Mouse (Mus musculus): ENCODE data around the gene Tifa. TPM values are rescaled to one million over a fixed set of nuclear protein-coding genes. Genes with fewer than 3 reads are reported as not detected.

Tifa gene
- 2.8 and 3.0 TPM in 2 replicates for polyA plus RNA-seq (2014; fragmentation: Nextera tagmentation; extraction: Ambion mirVana)

DNA sequence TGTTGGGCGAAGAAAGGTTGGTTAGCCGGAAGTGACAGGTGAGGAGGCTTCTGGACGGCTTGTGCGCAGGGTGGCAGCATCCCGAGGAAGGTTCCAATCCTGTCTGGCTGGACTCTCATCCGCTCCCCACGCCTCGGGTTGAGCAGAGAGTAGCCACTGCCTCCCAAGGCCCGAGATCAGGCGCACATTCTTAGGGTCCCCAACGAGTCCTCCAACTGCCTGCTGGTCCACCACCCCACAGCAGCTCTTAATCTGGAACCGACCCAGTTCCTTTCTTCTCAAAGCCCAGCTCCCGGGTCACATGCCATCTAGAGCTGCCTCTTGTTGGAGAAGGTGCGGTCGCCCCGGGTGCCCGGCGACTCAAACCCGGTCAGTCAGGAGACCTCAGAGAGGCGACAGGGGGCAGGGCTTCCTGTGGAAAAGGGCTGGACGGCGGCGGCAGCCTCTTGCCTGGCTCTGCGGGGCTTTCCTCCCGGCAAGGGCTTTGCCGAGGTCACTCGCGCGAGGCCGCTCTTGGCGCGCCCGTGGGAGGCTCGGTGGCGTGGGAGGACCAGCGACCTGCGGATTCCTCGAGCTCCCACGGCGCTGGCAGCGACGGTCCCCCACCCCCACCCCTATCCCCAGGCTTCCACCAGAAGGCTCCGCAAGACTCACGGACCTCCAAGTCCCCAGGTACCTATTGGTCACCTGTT lies at the start of gene Tifa:
Gene Tifa (plus strand): TSS at position 306 of the 692 bp plus-strand sequence.
- ATAC-seq (replicated peaks; ENCODE audit: insufficient number of reproducible peaks, low FRiP score, low TSS enrichment, low read depth) (peak; percentile 46), DNase-seq (ENCODE audit: low spot score) (peak; percentile 57)
- Histone ChIP-seq H3K9ac (replicated peaks; ENCODE audit: low read length) (peak within 1 kb of the TSS; percentile 56), H3K27ac (replicated peaks; ENCODE audit: low read depth, low read length) (no peak within 1 kb of the TSS), H3K9me3 (replicated peaks; ENCODE audit: control insufficient read depth, low read length) (no peaks in the 10 kb centered on the region), H3K36me3 (replicated peaks; ENCODE audit: control insufficient read depth, insufficient read depth, low read depth, low read length) (no peaks in the 10 kb centered on the region), H3K27me3 (ENCODE audit: control insufficient read depth, insufficient read depth, low read length) (peaks cover 11% of the 10 kb centered on the region), H3K4me1 (ENCODE audit: control insufficient read depth, insufficient read depth, low read length) (peaks cover 3% of the 10 kb centered on the region; the same call in 1 of the 2 replicates), H3K4me3 (ENCODE audit: low read depth, low read length) (peak within 1 kb of the TSS; percentile 57), H3K4me2 (ENCODE audit: low read depth, low read length) (peak within 1 kb of the TSS; percentile 98)
- under 1% methylated on average over 44 of the region's 44 CpGs for WGBS

- Histone ChIP-seq H3K27me3 (ENCODE audit: control insufficient read depth, insufficient read depth, low read length) (peaks cover 2% of the 10 kb centered on the region), H3K9ac (replicated peaks; ENCODE audit: low read length) (no peak overlapping the region), H3K4me1 (ENCODE audit: control insufficient read depth, insufficient read depth, low read length) (no peaks in the 10 kb centered on the region; the same call in 1 of the 2 replicates), H3K4me3 (ENCODE audit: low read depth, low read length) (no peak overlapping the region), H3K9me3 (replicated peaks; ENCODE audit: control insufficient read depth, low read length) (no peaks in the 10 kb centered on the region), H3K36me3 (replicated peaks; ENCODE audit: control insufficient read depth, insufficient read depth, low read depth, low read length) (no peaks in the 10 kb centered on the region), H3K27ac (replicated peaks; ENCODE audit: low read depth, low read length) (no peak overlapping the region), H3K4me2 (ENCODE audit: low read depth, low read length) (no peak overlapping the region)
- ATAC-seq (replicated peaks; ENCODE audit: insufficient number of reproducible peaks, low FRiP score, low TSS enrichment, low read depth), result no peak
- 94% methylated on average over 3 of the region's 3 CpGs for WGBS
- DNase-seq (ENCODE audit: low spot score), result no peak
These were observed 48.1 kb upstream of the Tifa start for GRCm38 (mm10) chr3:127741473-127741872.

DNA sequence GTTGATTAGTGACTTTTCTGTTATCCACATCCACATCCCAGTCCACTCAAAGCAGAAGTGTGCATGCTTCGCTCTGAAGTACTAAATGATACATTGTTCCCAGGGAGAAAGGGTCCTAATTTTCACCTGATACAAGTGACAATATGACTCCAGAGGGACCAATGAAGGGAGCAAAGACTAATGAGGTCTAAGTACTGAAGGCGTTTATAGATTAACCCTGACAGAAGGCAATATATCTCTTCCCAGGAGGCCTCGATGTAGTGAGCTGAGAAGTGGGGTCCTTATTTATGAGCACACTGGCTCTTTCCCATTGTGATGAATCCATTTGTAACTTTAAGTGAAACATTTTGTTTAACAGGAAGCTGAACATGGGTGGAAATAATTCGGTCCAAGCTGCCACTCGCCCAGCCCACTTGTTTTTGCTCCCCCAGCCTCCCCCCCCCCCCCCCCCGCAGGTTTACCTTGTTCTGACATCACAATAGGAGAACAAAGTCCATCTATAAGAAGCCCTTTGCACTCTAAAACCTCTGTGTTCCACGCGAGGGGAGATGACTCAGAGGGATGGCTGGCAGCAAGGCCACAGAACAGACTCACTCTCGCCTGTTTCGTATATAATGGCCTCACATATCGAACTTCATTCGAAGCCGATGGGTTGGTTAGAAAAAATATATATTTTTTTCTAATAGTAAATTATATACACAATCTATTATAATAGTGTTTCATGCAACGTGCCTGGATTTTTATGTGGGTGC lies 45.8 kb upstream of the Tifa start:
- 81% methylated on average over 13 of the region's 14 CpGs for WGBS
- Histone ChIP-seq H3K36me3 (replicated peaks; ENCODE audit: control insufficient read depth, insufficient read depth, low read depth, low read length) (no peaks in the 10 kb centered on the region), H3K4me3 (ENCODE audit: low read depth, low read length) (no peak overlapping the region), H3K27me3 (ENCODE audit: control insufficient read depth, insufficient read depth, low read length) (peaks cover 13% of the 10 kb centered on the region), H3K27ac (replicated peaks; ENCODE audit: low read depth, low read length) (no peak overlapping the region), H3K9ac (replicated peaks; ENCODE audit: low read length) (no peak overlapping the region), H3K4me2 (ENCODE audit: low read depth, low read length) (no peak overlapping the region), H3K9me3 (replicated peaks; ENCODE audit: control insufficient read depth, low read length) (no peaks in the 10 kb centered on the region), H3K4me1 (ENCODE audit: control insufficient read depth, insufficient read depth, low read length) (no peaks in the 10 kb centered on the region; the same call in 1 of the 2 replicates)
- ATAC-seq (replicated peaks; ENCODE audit: insufficient number of reproducible peaks, low FRiP score, low TSS enrichment, low read depth), result no peak
- no peak for DNase-seq (ENCODE audit: low spot score)

- WGBS, result 22% methylated on average over 6 of the region's 6 CpGs
These were observed 44.1 kb upstream of the Tifa start for GRCm38 (mm10) chr3:127745504-127745903.

DNA sequence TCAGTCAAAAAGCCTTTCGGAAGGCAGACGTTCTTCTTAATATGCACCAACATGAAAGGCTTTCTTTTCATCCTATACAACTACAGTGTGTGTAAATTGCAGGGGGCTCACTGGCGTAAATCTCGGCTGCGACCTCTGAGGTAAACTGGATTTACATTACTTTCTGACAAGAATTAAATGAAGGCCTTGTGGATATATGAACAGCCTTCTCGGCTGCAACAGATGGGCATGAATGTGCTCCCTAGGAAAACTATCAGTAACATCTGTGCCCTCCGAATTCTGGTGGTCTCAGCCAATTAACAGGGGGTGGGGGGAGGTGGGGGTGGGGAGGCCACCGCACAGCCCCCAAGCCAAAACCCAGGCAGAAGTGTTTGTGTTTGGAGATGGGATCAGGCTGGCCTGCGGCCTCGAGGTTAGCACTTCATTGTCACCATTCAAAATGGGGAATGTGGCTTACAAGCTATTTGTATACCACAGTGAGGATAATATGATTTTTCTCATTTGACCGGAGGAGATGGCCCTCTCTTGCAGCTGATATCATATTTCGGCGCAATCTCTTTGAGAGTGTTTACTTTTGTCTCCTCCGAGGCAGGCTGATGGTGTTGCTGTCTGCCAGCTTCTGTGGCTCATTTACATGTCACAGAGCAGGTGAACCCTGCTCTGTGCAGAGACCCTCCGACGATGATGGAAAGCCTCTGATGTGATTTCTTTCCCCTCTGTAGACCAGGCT lies 43.5 kb upstream of the Tifa start:
- Histone ChIP-seq H3K27ac (replicated peaks; ENCODE audit: low read depth, low read length) (no peak overlapping the region), H3K27me3 (ENCODE audit: control insufficient read depth, insufficient read depth, low read length) (peaks cover 16% of the 10 kb centered on the region), H3K36me3 (replicated peaks; ENCODE audit: control insufficient read depth, insufficient read depth, low read depth, low read length) (no peaks in the 10 kb centered on the region), H3K4me1 (ENCODE audit: control insufficient read depth, insufficient read depth, low read length) (no peaks in the 10 kb centered on the region; the same call in 1 of the 2 replicates), H3K9me3 (replicated peaks; ENCODE audit: control insufficient read depth, low read length) (no peaks in the 10 kb centered on the region), H3K4me3 (ENCODE audit: low read depth, low read length) (no peak overlapping the region), H3K9ac (replicated peaks; ENCODE audit: low read length) (no peak overlapping the region), H3K4me2 (ENCODE audit: low read depth, low read length) (no peak overlapping the region)
- peak; percentile 30; the same call in 1 of the 2 replicates for ATAC-seq (replicated peaks; ENCODE audit: insufficient number of reproducible peaks, low FRiP score, low TSS enrichment, low read depth)
- no peak for DNase-seq (ENCODE audit: low spot score)
- 7% methylated on average over 16 of the region's 16 CpGs for WGBS

More at GRCm38 (mm10) chr3:127745504-127745903, 44.1 kb upstream of the Tifa start:
- H3K36me3 ChIP-seq (replicated peaks; ENCODE audit: control insufficient read depth, insufficient read depth, low read depth, low read length), result no peaks in the 10 kb centered on the region
- ATAC-seq (replicated peaks; ENCODE audit: insufficient number of reproducible peaks, low FRiP score, low TSS enrichment, low read depth) (no peak), DNase-seq (ENCODE audit: low spot score) (peak; percentile 50)
- H3K4me1 ChIP-seq (ENCODE audit: control insufficient read depth, insufficient read depth, low read length), result no peaks in the 10 kb centered on the region; the same call in 1 of the 2 replicates
- H3K27me3 ChIP-seq (ENCODE audit: control insufficient read depth, insufficient read depth, low read length), result peaks cover 16% of the 10 kb centered on the region
- no peak overlapping the region for H3K27ac ChIP-seq (replicated peaks; ENCODE audit: low read depth, low read length)
- H3K9ac ChIP-seq (replicated peaks; ENCODE audit: low read length), result no peak overlapping the region
- no peak overlapping the region for H3K4me2 ChIP-seq (ENCODE audit: low read depth, low read length)
- H3K4me3 ChIP-seq (ENCODE audit: low read depth, low read length), result no peak overlapping the region
- no peaks in the 10 kb centered on the region for H3K9me3 ChIP-seq (replicated peaks; ENCODE audit: control insufficient read depth, low read length)

- H3K36me3 ChIP-seq (replicated peaks; ENCODE audit: control insufficient read depth, insufficient read depth, low read depth, low read length), result no peaks in the 10 kb centered on the region
- no peaks in the 10 kb centered on the region; the same call in 1 of the 2 replicates for H3K4me1 ChIP-seq (ENCODE audit: control insufficient read depth, insufficient read depth, low read length)
- WGBS, result 50% methylated on average over 4 of the region's 4 CpGs
- ATAC-seq (replicated peaks; ENCODE audit: insufficient number of reproducible peaks, low FRiP score, low TSS enrichment, low read depth) (no peak), DNase-seq (ENCODE audit: low spot score) (no peak)
- no peak overlapping the region for H3K4me2 ChIP-seq (ENCODE audit: low read depth, low read length)
- no peak overlapping the region for H3K9ac ChIP-seq (replicated peaks; ENCODE audit: low read length)
- no peak overlapping the region for H3K4me3 ChIP-seq (ENCODE audit: low read depth, low read length)
- H3K27ac ChIP-seq (replicated peaks; ENCODE audit: low read depth, low read length), result no peak overlapping the region
- no peaks in the 10 kb centered on the region for H3K9me3 ChIP-seq (replicated peaks; ENCODE audit: control insufficient read depth, low read length)
- peaks cover 16% of the 10 kb centered on the region for H3K27me3 ChIP-seq (ENCODE audit: control insufficient read depth, insufficient read depth, low read length)
These were observed 41.0 kb upstream of the Tifa start for GRCm38 (mm10) chr3:127748644-127749043.

DNA sequence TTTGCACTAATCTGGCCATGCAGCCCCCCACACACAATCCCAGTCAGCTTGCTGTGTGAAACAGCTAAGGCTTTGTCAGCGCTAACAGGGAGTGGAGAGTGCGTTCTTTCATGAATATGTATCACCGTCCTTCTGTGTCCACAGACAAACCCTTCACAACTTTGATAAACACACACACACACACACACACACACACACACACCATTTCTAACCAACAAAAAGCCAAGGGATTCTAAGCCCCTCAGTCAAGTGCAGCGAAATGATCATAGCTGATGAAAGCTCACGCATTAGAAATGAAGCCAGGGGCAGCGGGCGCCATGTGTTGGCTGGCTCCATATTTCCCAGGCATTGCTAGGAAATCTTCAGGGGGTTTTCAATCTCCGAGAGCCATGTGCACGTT lies 40.3 kb upstream of the Tifa start:
- no peak overlapping the region for H3K9ac ChIP-seq (replicated peaks; ENCODE audit: low read length)
- no peak overlapping the region for H3K27ac ChIP-seq (replicated peaks; ENCODE audit: low read depth, low read length)
- H3K9me3 ChIP-seq (replicated peaks; ENCODE audit: control insufficient read depth, low read length), result no peaks in the 10 kb centered on the region
- H3K4me3 ChIP-seq (ENCODE audit: low read depth, low read length), result no peak overlapping the region
- peaks cover 16% of the 10 kb centered on the region for H3K27me3 ChIP-seq (ENCODE audit: control insufficient read depth, insufficient read depth, low read length)
- 15% methylated on average over 9 of the region's 9 CpGs for WGBS
- DNase-seq (ENCODE audit: low spot score) (peak; percentile 54), ATAC-seq (replicated peaks; ENCODE audit: insufficient number of reproducible peaks, low FRiP score, low TSS enrichment, low read depth) (no peak)
- no peaks in the 10 kb centered on the region; the same call in 1 of the 2 replicates for H3K4me1 ChIP-seq (ENCODE audit: control insufficient read depth, insufficient read depth, low read length)
- no peaks in the 10 kb centered on the region for H3K36me3 ChIP-seq (replicated peaks; ENCODE audit: control insufficient read depth, insufficient read depth, low read depth, low read length)
- H3K4me2 ChIP-seq (ENCODE audit: low read depth, low read length), result peak overlapping the region; percentile 32; the same call in 1 of the 2 replicates
